In the genomic region with DNA sequence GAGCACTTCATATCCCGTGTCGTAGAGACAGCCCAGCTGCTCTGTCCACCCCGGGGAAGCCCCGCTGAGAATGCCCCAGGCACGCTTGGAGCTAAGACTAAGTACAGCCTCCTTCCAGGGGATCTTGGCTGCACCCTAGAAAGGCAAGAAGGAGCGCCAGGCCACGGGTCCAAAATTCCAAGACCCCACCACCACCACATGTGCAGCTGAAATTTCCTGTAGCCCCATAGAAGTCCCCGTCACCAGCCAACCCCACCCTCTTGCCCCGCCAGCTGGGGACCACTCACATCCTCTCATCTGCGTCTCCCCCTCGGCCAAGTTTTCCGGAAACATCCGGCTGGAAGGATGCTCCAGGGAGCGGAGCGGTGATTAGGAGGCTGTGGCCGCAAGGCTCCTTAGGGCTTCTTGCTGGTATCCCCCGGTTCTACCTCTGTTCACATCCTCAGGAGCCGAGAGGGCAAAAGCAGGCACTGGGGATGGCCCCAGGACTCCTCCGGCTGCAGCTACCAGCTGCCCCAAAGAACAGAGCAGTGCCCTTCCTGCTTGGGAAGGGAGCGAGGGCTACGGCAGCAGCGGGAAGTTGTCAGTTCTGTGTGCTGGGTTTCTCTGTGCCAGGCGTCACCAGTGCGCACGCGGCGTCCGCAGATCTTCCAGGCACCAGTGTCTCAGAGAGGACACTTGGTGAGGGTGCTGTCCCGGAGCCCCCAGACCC, we compare ENCODE assay signal across 8 mouse cellular contexts. TPM values are rescaled to one million over a fixed set of nuclear protein-coding genes. Genes with fewer than 3 reads are reported as not detected.
A peak's percentile ranks its signal among the peaks of the same experiment; 100 is the strongest.
DNase-seq lines count a peak whose midpoint lies in the region; ATAC-seq and TF ChIP-seq lines count a peak whose summit lies in the region.

No protein-coding gene starts in this region.

- H3K27me3 ChIP-seq in ES-Bruce4 (ENCODE audit: control insufficient read depth, insufficient read depth, low read length, poor library complexity, severe bottlenecking): no peaks in the 10 kb centered on the region
- H3K27me3 ChIP-seq in forebrain, postnatal 0 days (ENCODE audit: insufficient read depth, low read length): no peaks in the 10 kb centered on the region
- H3K27me3 ChIP-seq in hindbrain, embryonic 10.5 days (ENCODE audit: insufficient read depth, poor library complexity, severe bottlenecking): peaks cover 42% of the 10 kb centered on the region
- H3K27me3 ChIP-seq in liver, embryonic 16.5 days (ENCODE audit: control insufficient read depth, insufficient read depth, low read depth, low read length): peaks cover 23% of the 10 kb centered on the region
- no peaks in the 10 kb centered on the region for H3K27me3 ChIP-seq in neural tube, embryonic 14.5 days (ENCODE audit: control insufficient read depth, insufficient read depth, low read length)

- no peak for TF ChIP-seq POLR2A in ES-Bruce4 (IDR thresholded peaks at IDR 0.05; ENCODE audit: insufficient read depth, low read length)

- no peaks in the 10 kb centered on the region for H3K36me3 ChIP-seq in ES-Bruce4 (ENCODE audit: control insufficient read depth, insufficient read depth, low read length, poor library complexity, severe bottlenecking)
- peaks cover 13% of the 10 kb centered on the region; the same call in 1 of the 2 replicates for H3K36me3 ChIP-seq in forebrain, postnatal 0 days (ENCODE audit: insufficient read depth)
- peaks cover 52% of the 10 kb centered on the region for H3K36me3 ChIP-seq in hindbrain, embryonic 10.5 days
- H3K36me3 ChIP-seq in liver, embryonic 16.5 days (ENCODE audit: control insufficient read depth, insufficient read depth): no peaks in the 10 kb centered on the region
- H3K36me3 ChIP-seq in neural tube, embryonic 14.5 days (ENCODE audit: control insufficient read depth, insufficient read depth, low read length): no peaks in the 10 kb centered on the region; the same call in 1 of the 2 replicates

- peak; percentile 44 for DNase-seq in adrenal gland, postnatal 10 days
- DNase-seq in adrenal gland, postnatal 25 days: no peak
- peak; percentile 66 for DNase-seq in forebrain, postnatal 0 days
- DNase-seq in hindbrain, embryonic 10.5 days (ENCODE audit: low spot score): peak; percentile 60
- DNase-seq in T-cell, adult 2 months (ENCODE audit: low spot score): no peak

- ATAC-seq in forebrain, postnatal 0 days: peak; percentile 64
- ATAC-seq in liver, embryonic 16.5 days (ENCODE audit: low read depth): no peak
- ATAC-seq in neural tube, embryonic 14.5 days (ENCODE audit: low read depth): 0 out of 2 replicates have a peak, but pooled peaks have one; percentile 2

- 22% methylated on average over 29 of the region's 29 CpGs for WGBS in forebrain, postnatal 0 days
- 4% methylated on average over 29 of the region's 29 CpGs for WGBS in hindbrain, embryonic 10.5 days
- 14% methylated on average over 29 of the region's 29 CpGs for WGBS in liver, embryonic 16.5 days (ENCODE audit: insufficient replicate concordance)
- WGBS in neural tube, embryonic 14.5 days: 7% methylated on average over 29 of the region's 29 CpGs

- peaks cover 19% of the 10 kb centered on the region for H3K4me1 ChIP-seq in ES-Bruce4 (ENCODE audit: control insufficient read depth, insufficient read depth, low read length)
- peaks cover 5% of the 10 kb centered on the region for H3K4me1 ChIP-seq in forebrain, postnatal 0 days (ENCODE audit: insufficient read depth)
- peaks cover 89% of the 10 kb centered on the region for H3K4me1 ChIP-seq in hindbrain, embryonic 10.5 days (replicated peaks)
- peaks cover 46% of the 10 kb centered on the region for H3K4me1 ChIP-seq in liver, embryonic 16.5 days (ENCODE audit: control insufficient read depth, low read depth, low read length)
- peaks cover 45% of the 10 kb centered on the region for H3K4me1 ChIP-seq in neural tube, embryonic 14.5 days (ENCODE audit: control insufficient read depth, insufficient read depth, low read length)

- no peak for TF ChIP-seq EP300 in ES-Bruce4 (IDR thresholded peaks at IDR 0.05; ENCODE audit: insufficient read depth, low read depth, low read length)

- peak overlapping the region; percentile 57 for H3K9ac ChIP-seq in ES-Bruce4 (ENCODE audit: low read depth, poor library complexity, severe bottlenecking)
- H3K9ac ChIP-seq in forebrain, postnatal 0 days: peak overlapping the region; percentile 62
- peak overlapping the region; percentile 34; the same call in 1 of the 2 replicates for H3K9ac ChIP-seq in liver, embryonic 16.5 days (ENCODE audit: low read depth, low read length)
- H3K9ac ChIP-seq in neural tube, embryonic 14.5 days (replicated peaks; ENCODE audit: low read depth, low read length): peak overlapping the region; percentile 41

- TF ChIP-seq CTCF in ES-Bruce4 (IDR thresholded peaks at IDR 0.05; ENCODE audit: low read depth, low read length): no peak
- TF ChIP-seq CTCF in forebrain, postnatal 0 days (IDR thresholded peaks at IDR 0.05; ENCODE audit: low read depth): no peak

- peak overlapping the region; percentile 69 for H3K4me2 ChIP-seq in forebrain, postnatal 0 days (ENCODE audit: low read depth)
- peak overlapping the region; percentile 53 for H3K4me2 ChIP-seq in liver, embryonic 16.5 days (ENCODE audit: low read depth, low read length)
- H3K4me2 ChIP-seq in neural tube, embryonic 14.5 days (ENCODE audit: low read depth, low read length): peak overlapping the region; percentile 40

- H3K4me3 ChIP-seq in ES-Bruce4 (ENCODE audit: low read depth, low read length): peak overlapping the region; percentile 3; the same call in 1 of the 2 replicates
- H3K4me3 ChIP-seq in forebrain, postnatal 0 days (ENCODE audit: low read depth, low read length): peak overlapping the region; percentile 31
- H3K4me3 ChIP-seq in hindbrain, embryonic 10.5 days: peak overlapping the region; percentile 51
- peak overlapping the region; percentile 47 for H3K4me3 ChIP-seq in liver, embryonic 16.5 days (ENCODE audit: low read depth, low read length)
- H3K4me3 ChIP-seq in neural tube, embryonic 14.5 days (ENCODE audit: low read depth, low read length): peak overlapping the region; percentile 11; the same call in 1 of the 2 replicates

- H3K9me3 ChIP-seq in ES-Bruce4 (replicated peaks; ENCODE audit: control insufficient read depth, insufficient read depth, low read length, poor library complexity, severe bottlenecking): no peaks in the 10 kb centered on the region
- no peaks in the 10 kb centered on the region for H3K9me3 ChIP-seq in forebrain, postnatal 0 days (ENCODE audit: low read length)
- no peaks in the 10 kb centered on the region for H3K9me3 ChIP-seq in hindbrain, embryonic 10.5 days
- no peaks in the 10 kb centered on the region for H3K9me3 ChIP-seq in liver, embryonic 16.5 days (replicated peaks; ENCODE audit: control insufficient read depth, low read length)
- no peaks in the 10 kb centered on the region for H3K9me3 ChIP-seq in neural tube, embryonic 14.5 days (ENCODE audit: control insufficient read depth, low read length)

- no peak overlapping the region for H3K27ac ChIP-seq in ES-Bruce4 (ENCODE audit: insufficient read depth, low read length)
- H3K27ac ChIP-seq in forebrain, postnatal 0 days (ENCODE audit: low read depth, low read length): peak overlapping the region; percentile 78
- H3K27ac ChIP-seq in hindbrain, embryonic 10.5 days: peak overlapping the region; percentile 82
- peak overlapping the region; percentile 33 for H3K27ac ChIP-seq in liver, embryonic 16.5 days (ENCODE audit: low read length)
- peak overlapping the region; percentile 67 for H3K27ac ChIP-seq in neural tube, embryonic 14.5 days (ENCODE audit: low read depth, low read length)

RNA-seq across cellular contexts. Expression of gene Rflna, which starts 54.7 kb away (rescaled TPM):
- 1 to 10 TPM; 4.3 TPM for total RNA-seq in adrenal gland, postnatal 10 days (2021)
- 3.9 and 4.3 TPM in 2 replicates for total RNA-seq in adrenal gland, postnatal 25 days (2021)
- polyA plus RNA-seq in ES-Bruce4 (2011; ENCODE audit: insufficient read depth, insufficient read length, low read depth, missing spikeins): 1.7 and 2.0 TPM in 2 replicates
- 3.2 and 6.2 TPM in 2 replicates for total RNA-seq in forebrain, postnatal 0 days (2014; rRNA removed)
- polyA plus RNA-seq in forebrain, postnatal 0 days (2015; fragmentation: Nextera tagmentation; extraction: Ambion mirVana): 4.4 and 4.8 TPM in 2 replicates
- 4.3 and 7.7 TPM in 2 replicates for polyA plus RNA-seq in hindbrain, embryonic 10.5 days (2016; fragmentation: Nextera tagmentation; extraction: Ambion mirVana)
- polyA plus RNA-seq in liver, embryonic 16.5 days (2015; fragmentation: Nextera tagmentation; extraction: Ambion mirVana): 0.18 and 0.21 TPM in 2 replicates
- polyA plus RNA-seq in neural tube, embryonic 14.5 days (2014; fragmentation: Nextera tagmentation; extraction: Ambion mirVana): 5.6 and 6.4 TPM in 2 replicates

Comparison
In these comparisons a context has a peak if more than half of its experiments do, and no peak if none do; other contexts are left out.
1. DNase-seq: peak in adrenal gland, postnatal 10 days (single experiment), forebrain, postnatal 0 days (single experiment) and hindbrain, embryonic 10.5 days (single experiment); none in adrenal gland, postnatal 25 days (single experiment) and T-cell, adult 2 months (single experiment).
2. Peak in every context shown above with its lines, with median percentiles within 50 percentile points of each other: H3K4me3 ChIP-seq, H3K9ac ChIP-seq and H3K4me2 ChIP-seq.